Mouse (Mus musculus): ENCODE measurements around the gene Il1rap.

- TF ChIP-seq POLR2A (IDR thresholded peaks at IDR 0.05; ENCODE audit: insufficient read depth, low read depth, low read length) = no peak
- no peak for TF ChIP-seq CTCF (IDR thresholded peaks at IDR 0.05; ENCODE audit: insufficient read depth, low read depth, low read length)
These were observed 194.5 kb downstream of the Il1rap start for GRCm38 (mm10) chr16:26775976-26776375.

Data from olfactory bulb, adult 2 months (tissue).